Mouse (Mus musculus): ENCODE data around the gene Papss1. TPM values are rescaled to one million over a fixed set of nuclear protein-coding genes. Genes with fewer than 3 reads are reported as not detected.

The Papss1 gene
- polyA plus RNA-seq, 1 experiment from 2014 or later, result 40.4 TPM

- peaks cover 13% of the 10 kb centered on the region for H3K36me3 ChIP-seq (ENCODE audit: control insufficient read depth, insufficient read depth)
- no peak overlapping the region for H3K9ac ChIP-seq (ENCODE audit: low read length)
- H3K9me3 ChIP-seq (replicated peaks; ENCODE audit: control insufficient read depth, low read length), result no peaks in the 10 kb centered on the region
- no peak overlapping the region for H3K4me2 ChIP-seq (ENCODE audit: low read depth, low read length)
- no peak for ATAC-seq (replicated peaks; ENCODE audit: extremely low read depth, insufficient read depth, low FRiP score)
- H3K4me1 ChIP-seq (ENCODE audit: control insufficient read depth, insufficient read depth, low read length), result no peaks in the 10 kb centered on the region
- H3K27ac ChIP-seq (ENCODE audit: low read length), result no peak overlapping the region
- H3K27me3 ChIP-seq (ENCODE audit: control insufficient read depth, insufficient read depth, low read length), result no peaks in the 10 kb centered on the region
- 91% methylated on average over 11 of the region's 11 CpGs for WGBS
- no peak overlapping the region for H3K4me3 ChIP-seq (ENCODE audit: low read length)
Observed at GRCm38 (mm10) chr3:131600726-131601125, 36.2 kb downstream of the Papss1 start.

GRCm38 (mm10) chr3:131601366-131601765, 36.8 kb downstream of the Papss1 start:
- Histone ChIP-seq H3K4me1 (ENCODE audit: control insufficient read depth, insufficient read depth, low read length) (no peaks in the 10 kb centered on the region), H3K9ac (ENCODE audit: low read length) (no peak overlapping the region), H3K4me2 (ENCODE audit: low read depth, low read length) (no peak overlapping the region), H3K4me3 (ENCODE audit: low read length) (no peak overlapping the region), H3K27me3 (ENCODE audit: control insufficient read depth, insufficient read depth, low read length) (no peaks in the 10 kb centered on the region), H3K27ac (ENCODE audit: low read length) (no peak overlapping the region), H3K9me3 (replicated peaks; ENCODE audit: control insufficient read depth, low read length) (no peaks in the 10 kb centered on the region), H3K36me3 (ENCODE audit: control insufficient read depth, insufficient read depth) (peaks cover 13% of the 10 kb centered on the region)
- 90% methylated on average over 1 of the region's 1 CpGs for WGBS
- no peak for ATAC-seq (replicated peaks; ENCODE audit: extremely low read depth, insufficient read depth, low FRiP score)

- Histone ChIP-seq H3K4me2 (ENCODE audit: low read depth, low read length) (no peak overlapping the region), H3K27ac (ENCODE audit: low read length) (no peak overlapping the region), H3K9me3 (replicated peaks; ENCODE audit: control insufficient read depth, low read length) (no peaks in the 10 kb centered on the region), H3K4me3 (ENCODE audit: low read length) (no peak overlapping the region), H3K27me3 (ENCODE audit: control insufficient read depth, insufficient read depth, low read length) (no peaks in the 10 kb centered on the region), H3K36me3 (ENCODE audit: control insufficient read depth, insufficient read depth) (peaks cover 18% of the 10 kb centered on the region), H3K9ac (ENCODE audit: low read length) (no peak overlapping the region), H3K4me1 (ENCODE audit: control insufficient read depth, insufficient read depth, low read length) (no peaks in the 10 kb centered on the region)
- WGBS, result 80% methylated on average over 4 of the region's 4 CpGs
- no peak for ATAC-seq (replicated peaks; ENCODE audit: extremely low read depth, insufficient read depth, low FRiP score)
Observed at GRCm38 (mm10) chr3:131602995-131603414, 38.4 kb downstream of the Papss1 start.

- H3K9me3 ChIP-seq (replicated peaks; ENCODE audit: control insufficient read depth, low read length), result no peaks in the 10 kb centered on the region
- WGBS, result 92% methylated on average over 6 of the region's 6 CpGs
- ATAC-seq (replicated peaks; ENCODE audit: extremely low read depth, insufficient read depth, low FRiP score), result no peak
- H3K4me3 ChIP-seq (ENCODE audit: low read length), result no peak overlapping the region
- H3K4me1 ChIP-seq (ENCODE audit: control insufficient read depth, insufficient read depth, low read length), result no peaks in the 10 kb centered on the region
- H3K9ac ChIP-seq (ENCODE audit: low read length), result no peak overlapping the region
- H3K27me3 ChIP-seq (ENCODE audit: control insufficient read depth, insufficient read depth, low read length), result no peaks in the 10 kb centered on the region
- no peak overlapping the region for H3K4me2 ChIP-seq (ENCODE audit: low read depth, low read length)
- H3K36me3 ChIP-seq (ENCODE audit: control insufficient read depth, insufficient read depth), result peaks cover 16% of the 10 kb centered on the region
- H3K27ac ChIP-seq (ENCODE audit: low read length), result no peak overlapping the region
Observed at GRCm38 (mm10) chr3:131608112-131608511, 43.5 kb downstream of the Papss1 start.

- Histone ChIP-seq H3K9me3 (replicated peaks; ENCODE audit: control insufficient read depth, low read length) (no peaks in the 10 kb centered on the region), H3K36me3 (ENCODE audit: control insufficient read depth, insufficient read depth) (peaks cover 17% of the 10 kb centered on the region; the same call in 1 of the 2 replicates), H3K27ac (ENCODE audit: low read length) (no peak overlapping the region), H3K4me1 (ENCODE audit: control insufficient read depth, insufficient read depth, low read length) (no peaks in the 10 kb centered on the region), H3K27me3 (ENCODE audit: control insufficient read depth, insufficient read depth, low read length) (no peaks in the 10 kb centered on the region), H3K9ac (ENCODE audit: low read length) (no peak overlapping the region), H3K4me2 (ENCODE audit: low read depth, low read length) (no peak overlapping the region), H3K4me3 (ENCODE audit: low read length) (no peak overlapping the region)
- 88% methylated on average over 4 of the region's 4 CpGs for WGBS
- ATAC-seq (replicated peaks; ENCODE audit: extremely low read depth, insufficient read depth, low FRiP score), result no peak
Observed at GRCm38 (mm10) chr3:131609651-131610050, 45.1 kb downstream of the Papss1 start.

- Histone ChIP-seq H3K27me3 (ENCODE audit: control insufficient read depth, insufficient read depth, low read length) (no peaks in the 10 kb centered on the region), H3K9ac (ENCODE audit: low read length) (no peak overlapping the region), H3K4me1 (ENCODE audit: control insufficient read depth, insufficient read depth, low read length) (no peaks in the 10 kb centered on the region), H3K9me3 (replicated peaks; ENCODE audit: control insufficient read depth, low read length) (no peaks in the 10 kb centered on the region), H3K4me2 (ENCODE audit: low read depth, low read length) (no peak overlapping the region), H3K4me3 (ENCODE audit: low read length) (no peak overlapping the region), H3K27ac (ENCODE audit: low read length) (no peak overlapping the region), H3K36me3 (ENCODE audit: control insufficient read depth, insufficient read depth) (peaks cover 17% of the 10 kb centered on the region; the same call in 1 of the 2 replicates)
- no peak for ATAC-seq (replicated peaks; ENCODE audit: extremely low read depth, insufficient read depth, low FRiP score)
- 65% methylated on average over 6 of the region's 6 CpGs for WGBS
Observed at GRCm38 (mm10) chr3:131610595-131610994, 46.0 kb downstream of the Papss1 start.

GRCm38 (mm10) chr3:131612847-131613246, 48.3 kb downstream of the Papss1 start:
- WGBS, result 50% methylated on average over 5 of the region's 5 CpGs
- no peaks in the 10 kb centered on the region for H3K4me1 ChIP-seq (ENCODE audit: control insufficient read depth, insufficient read depth, low read length)
- H3K4me3 ChIP-seq (ENCODE audit: low read length), result no peak overlapping the region
- no peak overlapping the region for H3K27ac ChIP-seq (ENCODE audit: low read length)
- peaks cover 14% of the 10 kb centered on the region; the same call in 1 of the 2 replicates for H3K36me3 ChIP-seq (ENCODE audit: control insufficient read depth, insufficient read depth)
- ATAC-seq (replicated peaks; ENCODE audit: extremely low read depth, insufficient read depth, low FRiP score), result no peak
- H3K9ac ChIP-seq (ENCODE audit: low read length), result no peak overlapping the region
- no peak overlapping the region for H3K4me2 ChIP-seq (ENCODE audit: low read depth, low read length)
- no peaks in the 10 kb centered on the region for H3K9me3 ChIP-seq (replicated peaks; ENCODE audit: control insufficient read depth, low read length)
- no peaks in the 10 kb centered on the region for H3K27me3 ChIP-seq (ENCODE audit: control insufficient read depth, insufficient read depth, low read length)

- WGBS, result 78% methylated on average over 8 of the region's 8 CpGs
- no peak for ATAC-seq (replicated peaks; ENCODE audit: extremely low read depth, insufficient read depth, low FRiP score)
- H3K4me1 ChIP-seq (ENCODE audit: control insufficient read depth, insufficient read depth, low read length), result no peaks in the 10 kb centered on the region
- no peak overlapping the region for H3K4me2 ChIP-seq (ENCODE audit: low read depth, low read length)
- H3K27ac ChIP-seq (ENCODE audit: low read length), result no peak overlapping the region
- H3K9me3 ChIP-seq (replicated peaks; ENCODE audit: control insufficient read depth, low read length), result no peaks in the 10 kb centered on the region
- no peak overlapping the region for H3K9ac ChIP-seq (ENCODE audit: low read length)
- no peak overlapping the region for H3K4me3 ChIP-seq (ENCODE audit: low read length)
- no peaks in the 10 kb centered on the region for H3K27me3 ChIP-seq (ENCODE audit: control insufficient read depth, insufficient read depth, low read length)
- peaks cover 6% of the 10 kb centered on the region for H3K36me3 ChIP-seq (ENCODE audit: control insufficient read depth, insufficient read depth)
Observed at GRCm38 (mm10) chr3:131614056-131614455, 49.5 kb downstream of the Papss1 start.

- Histone ChIP-seq H3K4me2 (ENCODE audit: low read depth, low read length) (no peak overlapping the region), H3K9ac (ENCODE audit: low read length) (no peak overlapping the region), H3K27me3 (ENCODE audit: control insufficient read depth, insufficient read depth, low read length) (no peaks in the 10 kb centered on the region), H3K4me1 (ENCODE audit: control insufficient read depth, insufficient read depth, low read length) (no peaks in the 10 kb centered on the region), H3K4me3 (ENCODE audit: low read length) (no peak overlapping the region), H3K9me3 (replicated peaks; ENCODE audit: control insufficient read depth, low read length) (no peaks in the 10 kb centered on the region), H3K27ac (ENCODE audit: low read length) (no peak overlapping the region), H3K36me3 (ENCODE audit: control insufficient read depth, insufficient read depth) (peaks cover 11% of the 10 kb centered on the region)
- WGBS, result 90% methylated on average over 18 of the region's 18 CpGs
- ATAC-seq (replicated peaks; ENCODE audit: extremely low read depth, insufficient read depth, low FRiP score), result no peak
Observed at GRCm38 (mm10) chr3:131618580-131619338, 54.2 kb downstream of the Papss1 start.
